ENCODE assay signal across 10 mouse cellular contexts in the genomic region with DNA sequence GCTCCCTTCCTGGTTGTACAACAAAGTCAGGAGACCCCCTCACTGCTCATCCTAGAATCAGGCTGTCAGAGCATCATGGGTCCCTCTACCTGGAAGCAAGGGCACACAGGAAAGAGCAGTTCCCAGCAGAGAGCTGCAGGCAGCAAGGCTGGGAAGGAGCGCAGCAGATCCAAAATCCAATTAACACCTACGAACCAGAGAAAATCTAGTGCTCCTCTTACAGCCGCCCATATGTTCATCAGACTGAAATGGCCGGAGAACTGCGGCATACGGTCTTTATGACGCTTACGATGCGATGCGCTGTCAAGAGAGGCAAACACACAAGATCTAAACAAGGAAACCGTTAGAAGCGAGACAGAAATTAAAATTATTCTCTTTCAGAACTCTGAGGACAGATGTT.
"Had no signal": no experiment of that assay in that cellular context is flagged by ENCODE, and none has a peak within 500 bp of the region (broad histone marks: within the 10 kb centered on the region; RNA-seq: fewer than 3 reads in every experiment).

No protein-coding gene starts in this region.

- H3K27ac ChIP-seq: liver, embryonic 15.5 days; midbrain, embryonic 13.5 days; neural tube, embryonic 12.5 days; stomach, embryonic 15.5 days had no signal

- H3K4me3 ChIP-seq: liver, embryonic 15.5 days; midbrain, embryonic 13.5 days; neural tube, embryonic 12.5 days; stomach, embryonic 15.5 days had no signal

- H3K9ac ChIP-seq: liver, embryonic 15.5 days; midbrain, embryonic 13.5 days; neural tube, embryonic 12.5 days; stomach, embryonic 15.5 days had no signal

- ATAC-seq: midbrain, embryonic 13.5 days had no signal

- H3K9me3 ChIP-seq: liver, embryonic 15.5 days; midbrain, embryonic 13.5 days; neural tube, embryonic 12.5 days; stomach, embryonic 15.5 days had no signal

- DNase-seq: kidney, adult 8-10 months; kidney, postnatal 25 days; layer of hippocampus, adult 9-11 months; lung, adult 2 months; thymus, postnatal 36 days had no signal

- H3K4me1 ChIP-seq: liver, embryonic 15.5 days; neural tube, embryonic 12.5 days; stomach, embryonic 15.5 days had no signal

- H3K36me3 ChIP-seq: liver, embryonic 15.5 days; midbrain, embryonic 13.5 days; neural tube, embryonic 12.5 days; stomach, embryonic 15.5 days had no signal

- H3K4me2 ChIP-seq: liver, embryonic 11.5 days; liver, embryonic 15.5 days; midbrain, embryonic 13.5 days; neural tube, embryonic 12.5 days; stomach, embryonic 15.5 days had no signal

- H3K27me3 ChIP-seq: liver, embryonic 15.5 days; midbrain, embryonic 13.5 days; neural tube, embryonic 12.5 days; stomach, embryonic 15.5 days had no signal
